Mouse (Mus musculus): ENCODE data around the gene Elovl2. TPM values are rescaled to one million over a fixed set of nuclear protein-coding genes. Genes with fewer than 3 reads are reported as not detected.
"Not testable (repeated sequence)": the region's sequence is repeated elsewhere in the genome, so short reads cannot be mapped to it uniquely, and the experiment has no call there.

Gene Elovl2
- total RNA-seq, 2 experiments from 2014 or later: 0.05 to 0.12 TPM

GRCm38 (mm10) chr13:41235181-41235580, 15.0 kb upstream of the Elovl2 start:
- DNase-seq (ENCODE audit: low spot score): no peak

GRCm38 (mm10) chr13:41233241-41233640, 13.0 kb upstream of the Elovl2 start:
- DNase-seq (ENCODE audit: low spot score): no peak

GRCm38 (mm10) chr13:41232209-41232608, 12.0 kb upstream of the Elovl2 start:
- no peak for DNase-seq (ENCODE audit: low spot score)

GRCm38 (mm10) chr13:41231389-41231983, 11.3 kb upstream of the Elovl2 start:
- DNase-seq (ENCODE audit: low spot score): no peak

- no peak for DNase-seq (ENCODE audit: low spot score)
These were observed 10.1 kb upstream of the Elovl2 start for GRCm38 (mm10) chr13:41230256-41230655.

DNA sequence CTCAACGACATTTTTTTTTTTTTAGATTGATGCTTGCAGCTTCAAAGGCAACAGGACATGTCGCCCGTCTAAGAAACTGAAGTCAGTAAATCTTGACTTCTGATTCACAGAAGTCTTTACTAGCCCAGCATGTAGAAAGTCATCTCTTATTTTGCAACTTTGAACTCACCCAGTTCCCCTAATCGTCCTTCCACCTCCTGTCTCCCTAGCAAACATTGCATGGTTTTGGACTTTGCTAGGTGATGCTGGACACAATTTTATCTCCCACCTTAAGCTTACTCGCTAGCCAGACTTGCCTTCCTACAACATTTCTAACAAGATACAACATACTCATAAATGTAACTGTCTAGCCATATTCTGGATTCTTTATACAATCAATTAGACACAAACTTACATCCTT, 7.9 kb upstream of the Elovl2 start:
- DNase-seq (ENCODE audit: low spot score): no peak

GRCm38 (mm10) chr13:41226513-41226912, 6.3 kb upstream of the Elovl2 start:
- no peak for DNase-seq (ENCODE audit: low spot score)

GRCm38 (mm10) chr13:41219687-41220303, 410 bp downstream of the Elovl2 start:
- no peak for DNase-seq (ENCODE audit: low spot score)

GRCm38 (mm10) chr13:41219056-41219455, 1.1 kb downstream of the Elovl2 start:
- DNase-seq (ENCODE audit: low spot score): no peak

- no peak for DNase-seq (ENCODE audit: low spot score)
These were observed 4.0 kb downstream of the Elovl2 start for GRCm38 (mm10) chr13:41216236-41216635.

DNA sequence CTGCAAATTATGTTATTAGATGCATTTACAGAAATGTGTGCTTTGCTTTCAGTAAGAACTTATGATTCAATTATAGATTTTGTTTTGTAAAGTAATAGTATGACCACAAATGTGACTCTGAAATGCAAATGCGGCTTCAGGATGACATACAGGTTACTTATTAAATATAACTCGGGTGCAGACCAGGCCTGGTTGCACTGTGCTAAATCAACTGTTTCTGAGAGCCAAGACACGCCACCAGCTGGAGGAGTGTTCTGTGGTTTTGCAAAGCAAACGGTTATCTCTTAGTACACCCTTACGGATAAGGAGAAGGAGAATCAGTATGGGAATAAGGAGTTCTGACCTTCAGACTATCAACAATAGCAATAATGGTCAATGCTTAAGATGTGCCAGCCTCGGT, 4.5 kb downstream of the Elovl2 start:
- no peak for DNase-seq (ENCODE audit: low spot score)

GRCm38 (mm10) chr13:41212558-41213322, 7.5 kb downstream of the Elovl2 start:
- no peak for DNase-seq (ENCODE audit: low spot score)

DNA sequence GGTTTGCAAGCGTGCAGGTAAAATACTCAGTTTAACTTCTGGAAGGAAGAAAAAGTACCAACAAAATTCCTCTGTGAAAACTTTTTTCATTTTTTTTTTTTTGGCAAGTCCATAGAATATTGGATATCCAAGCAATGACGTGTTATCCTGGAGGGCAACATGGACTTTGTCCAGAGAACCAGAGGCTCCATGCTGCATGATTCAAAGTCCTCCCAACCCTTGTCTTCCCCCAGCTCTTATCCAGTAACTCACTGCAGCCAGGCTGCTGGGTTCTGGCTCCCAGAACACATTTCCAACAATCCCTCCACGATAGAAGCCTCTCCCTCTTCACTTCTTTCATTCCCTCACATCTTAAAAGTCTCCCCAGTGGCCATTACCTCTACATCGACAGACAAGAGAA, 8.9 kb downstream of the Elovl2 start:
- DNase-seq (ENCODE audit: low spot score): no peak

- no peak for DNase-seq (ENCODE audit: low spot score)
These were observed 14.0 kb downstream of the Elovl2 start for GRCm38 (mm10) chr13:41206241-41206640.

GRCm38 (mm10) chr13:41205568-41205967, 14.6 kb downstream of the Elovl2 start:
- DNase-seq (ENCODE audit: low spot score): not testable (repeated sequence)

- DNase-seq (ENCODE audit: low spot score): no peak
These were observed 16.5 kb downstream of the Elovl2 start for GRCm38 (mm10) chr13:41203691-41204090.

DNA sequence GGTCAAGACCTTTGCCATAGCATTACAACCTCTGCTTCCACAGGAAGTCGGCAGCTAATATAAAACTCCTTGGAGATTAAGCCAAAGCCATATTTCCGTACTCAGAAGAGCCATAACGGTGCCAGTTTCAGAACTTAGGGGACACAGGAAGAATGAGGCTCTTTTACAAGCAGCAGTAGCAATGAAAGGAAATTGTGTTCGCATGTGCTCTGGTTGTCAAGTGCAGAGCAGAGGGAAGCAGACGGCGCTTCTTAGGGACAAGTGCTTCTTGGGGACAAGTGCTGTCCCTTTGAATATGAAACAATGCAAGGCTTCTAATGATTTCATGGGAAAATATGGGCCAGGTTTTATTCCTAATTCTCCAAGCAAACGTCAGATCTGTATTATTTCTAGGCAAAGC, 16.9 kb downstream of the Elovl2 start:
- DNase-seq (ENCODE audit: low spot score): no peak

DNA sequence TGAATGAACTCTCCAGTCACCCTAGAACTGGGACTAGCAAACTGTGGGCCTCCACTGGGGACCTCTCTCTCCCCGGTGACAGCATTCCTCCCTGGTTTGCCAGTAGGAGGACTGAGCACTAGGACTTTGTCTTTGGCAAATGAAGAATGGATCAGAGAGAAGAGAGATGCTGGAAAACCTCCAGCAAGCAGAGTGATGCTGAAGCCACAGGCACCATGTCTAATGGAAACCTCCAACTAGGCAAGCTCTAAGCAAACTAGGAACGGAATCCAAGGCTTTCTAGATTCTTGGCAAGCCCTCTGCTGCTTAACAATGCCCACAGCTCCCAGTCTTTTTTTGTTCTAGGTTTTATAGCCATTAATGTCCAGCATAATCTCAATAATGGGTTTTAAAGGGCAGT, 19.3 kb downstream of the Elovl2 start:
- no peak for DNase-seq (ENCODE audit: low spot score)

GRCm38 (mm10) chr13:41195640-41196333, 24.4 kb downstream of the Elovl2 start:
- DNase-seq (ENCODE audit: low spot score): no peak

DNA sequence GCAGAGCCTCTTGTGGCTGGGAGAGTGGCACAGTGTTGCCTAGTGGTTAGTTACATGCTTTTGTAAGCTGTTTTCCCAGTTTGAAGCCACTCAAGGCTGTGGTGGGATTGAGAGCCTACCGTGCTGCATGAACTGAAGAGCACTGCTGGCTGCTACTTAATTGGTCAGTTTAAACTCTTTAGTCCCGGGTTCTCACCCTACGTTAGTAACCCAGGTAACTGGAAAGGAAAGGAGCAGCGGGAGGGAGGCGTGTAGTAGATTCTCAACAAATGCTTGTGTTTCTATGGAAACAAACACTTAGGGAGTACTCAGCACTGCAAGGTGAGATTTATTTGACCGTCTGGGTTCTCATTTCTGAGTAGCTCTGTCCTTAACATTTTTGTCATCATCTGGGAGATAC, 32.3 kb downstream of the Elovl2 start:
- no peak for DNase-seq (ENCODE audit: low spot score)

- DNase-seq (ENCODE audit: low spot score): no peak
These were observed 61.8 kb downstream of the Elovl2 start for GRCm38 (mm10) chr13:41158426-41158825.

DNA sequence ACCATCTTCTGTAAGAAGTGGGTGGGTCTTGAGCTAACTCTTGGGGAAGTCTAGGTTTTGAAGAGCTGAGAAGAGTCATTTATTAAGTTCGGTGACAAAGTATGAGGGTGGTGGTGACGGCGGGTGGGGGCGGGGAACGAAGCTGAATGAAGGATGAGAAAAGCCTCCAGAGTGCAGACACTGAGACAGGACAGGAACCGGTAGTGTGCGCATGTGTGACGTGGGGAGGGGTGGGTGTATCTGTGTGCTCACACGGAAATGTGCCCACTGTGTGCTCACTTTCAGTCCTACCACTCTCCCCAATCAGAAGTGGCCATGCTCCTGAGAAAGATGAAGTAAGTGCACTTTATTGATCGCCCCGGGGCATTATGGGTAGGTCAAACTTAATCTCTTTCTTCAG, 67.1 kb downstream of the Elovl2 start:
- no peak for DNase-seq (ENCODE audit: low spot score)

Data from gastrocnemius, adult 18-20 months (tissue).